Mouse (Mus musculus): ENCODE data around the gene Hira. TPM values are rescaled to one million over a fixed set of nuclear protein-coding genes. Genes with fewer than 3 reads are reported as not detected.

The Hira gene
- polyA plus RNA-seq, 1 experiment, result 43.8 TPM

- peaks cover 66% of the 10 kb centered on the region for H3K79me2 ChIP-seq (ENCODE audit: control insufficient read depth, insufficient read depth)
- H3ac ChIP-seq (ENCODE audit: control insufficient read depth, insufficient read length, low read depth), result peak overlapping the region; percentile 88
- no peaks in the 10 kb centered on the region for H3K27me3 ChIP-seq (ENCODE audit: control insufficient read depth, insufficient read depth, insufficient read length)
- peaks cover 41% of the 10 kb centered on the region for H3K79me3 ChIP-seq (ENCODE audit: low read depth)
- H3K36me3 ChIP-seq (ENCODE audit: control insufficient read depth, insufficient read depth), result peaks cover 40% of the 10 kb centered on the region
- peak overlapping the region; percentile 82 for H3K4me3 ChIP-seq (ENCODE audit: insufficient read depth, poor library complexity, severe bottlenecking)
- no peak for TF ChIP-seq MYOG (IDR thresholded peaks at IDR 0.05; ENCODE audit: control insufficient read depth, extremely low read depth, insufficient read length)
- no peak for TF ChIP-seq CTCF (IDR thresholded peaks at IDR 0.05; ENCODE audit: control insufficient read depth, insufficient read depth, insufficient read length)
- no peak for TF ChIP-seq MAX (IDR thresholded peaks at IDR 0.05)
- TF ChIP-seq FOSL1 (IDR thresholded peaks at IDR 0.05; ENCODE audit: insufficient read depth, low read length, poor library complexity, severe bottlenecking), result no peak
- TF ChIP-seq CEBPB (IDR thresholded peaks at IDR 0.05; ENCODE audit: low read depth), result no peak
- no peak for TF ChIP-seq USF1 (IDR thresholded peaks at IDR 0.05; ENCODE audit: low read depth)
- no peak for TF ChIP-seq MYOD1 (IDR thresholded peaks at IDR 0.05; ENCODE audit: control insufficient read depth, insufficient read length, low read depth)
Observed at GRCm38 (mm10) chr16:18876091-18876441, 771 bp upstream of the Hira start.

GRCm38 (mm10) chr16:18877386-18878090 is 701 bp downstream of the Hira start:
- TF ChIP-seq CEBPB (IDR thresholded peaks at IDR 0.05; ENCODE audit: low read depth) (no peak), CTCF (IDR thresholded peaks at IDR 0.05; ENCODE audit: control insufficient read depth, insufficient read depth, insufficient read length) (peak; percentile 18), USF1 (IDR thresholded peaks at IDR 0.05; ENCODE audit: low read depth) (no peak), MAX (IDR thresholded peaks at IDR 0.05) (peak; percentile 26)
- Histone ChIP-seq H3K36me3 (ENCODE audit: control insufficient read depth, insufficient read depth) (peaks cover 27% of the 10 kb centered on the region), H3K79me2 (ENCODE audit: control insufficient read depth, insufficient read depth) (peaks cover 81% of the 10 kb centered on the region), H3K27me3 (ENCODE audit: control insufficient read depth, insufficient read depth, insufficient read length) (no peaks in the 10 kb centered on the region), H3K4me3 (ENCODE audit: insufficient read depth, poor library complexity, severe bottlenecking) (peak overlapping the region; percentile 82), H3ac (ENCODE audit: control insufficient read depth, insufficient read length, low read depth) (peak overlapping the region; percentile 80), H3K79me3 (ENCODE audit: low read depth) (peaks cover 56% of the 10 kb centered on the region)

GRCm38 (mm10) chr16:18878091-18878720 is 1.4 kb downstream of the Hira start:
- peaks cover 63% of the 10 kb centered on the region for H3K79me3 ChIP-seq (ENCODE audit: low read depth)
- TF ChIP-seq CTCF (IDR thresholded peaks at IDR 0.05; ENCODE audit: control insufficient read depth, insufficient read depth, insufficient read length) (no peak), MAX (IDR thresholded peaks at IDR 0.05) (no peak), USF1 (IDR thresholded peaks at IDR 0.05; ENCODE audit: low read depth) (no peak), MYOD1 (IDR thresholded peaks at IDR 0.05; ENCODE audit: control insufficient read depth, insufficient read length, low read depth) (no peak), FOSL1 (IDR thresholded peaks at IDR 0.05; ENCODE audit: insufficient read depth, low read length, poor library complexity, severe bottlenecking) (no peak), CEBPB (IDR thresholded peaks at IDR 0.05; ENCODE audit: low read depth) (no peak), MYOG (IDR thresholded peaks at IDR 0.05; ENCODE audit: control insufficient read depth, extremely low read depth, insufficient read length) (no peak)
- H3K79me2 ChIP-seq (ENCODE audit: control insufficient read depth, insufficient read depth), result peaks cover 87% of the 10 kb centered on the region
- H3ac ChIP-seq (ENCODE audit: control insufficient read depth, insufficient read length, low read depth), result peak overlapping the region; percentile 80
- H3K36me3 ChIP-seq (ENCODE audit: control insufficient read depth, insufficient read depth), result peaks cover 21% of the 10 kb centered on the region
- H3K4me3 ChIP-seq (ENCODE audit: insufficient read depth, poor library complexity, severe bottlenecking), result peak overlapping the region; percentile 82
- no peaks in the 10 kb centered on the region for H3K27me3 ChIP-seq (ENCODE audit: control insufficient read depth, insufficient read depth, insufficient read length)

GRCm38 (mm10) chr16:18884044-18884443 is 7.2 kb downstream of the Hira start:
- Histone ChIP-seq H3K79me2 (ENCODE audit: control insufficient read depth, insufficient read depth) (peaks cover 100% of the 10 kb centered on the region), H3K27me3 (ENCODE audit: control insufficient read depth, insufficient read depth, insufficient read length) (no peaks in the 10 kb centered on the region), H3K4me3 (ENCODE audit: insufficient read depth, poor library complexity, severe bottlenecking) (no peak overlapping the region), H3K79me3 (ENCODE audit: low read depth) (peaks cover 98% of the 10 kb centered on the region), H3ac (ENCODE audit: control insufficient read depth, insufficient read length, low read depth) (no peak overlapping the region), H3K36me3 (ENCODE audit: control insufficient read depth, insufficient read depth) (peaks cover 7% of the 10 kb centered on the region)
- TF ChIP-seq CTCF (IDR thresholded peaks at IDR 0.05; ENCODE audit: control insufficient read depth, insufficient read depth, insufficient read length) (no peak), FOSL1 (IDR thresholded peaks at IDR 0.05; ENCODE audit: insufficient read depth, low read length, poor library complexity, severe bottlenecking) (no peak), MYOG (IDR thresholded peaks at IDR 0.05; ENCODE audit: control insufficient read depth, extremely low read depth, insufficient read length) (no peak), MYOD1 (IDR thresholded peaks at IDR 0.05; ENCODE audit: control insufficient read depth, insufficient read length, low read depth) (no peak), CEBPB (IDR thresholded peaks at IDR 0.05; ENCODE audit: low read depth) (no peak), USF1 (IDR thresholded peaks at IDR 0.05; ENCODE audit: low read depth) (no peak)

DNA sequence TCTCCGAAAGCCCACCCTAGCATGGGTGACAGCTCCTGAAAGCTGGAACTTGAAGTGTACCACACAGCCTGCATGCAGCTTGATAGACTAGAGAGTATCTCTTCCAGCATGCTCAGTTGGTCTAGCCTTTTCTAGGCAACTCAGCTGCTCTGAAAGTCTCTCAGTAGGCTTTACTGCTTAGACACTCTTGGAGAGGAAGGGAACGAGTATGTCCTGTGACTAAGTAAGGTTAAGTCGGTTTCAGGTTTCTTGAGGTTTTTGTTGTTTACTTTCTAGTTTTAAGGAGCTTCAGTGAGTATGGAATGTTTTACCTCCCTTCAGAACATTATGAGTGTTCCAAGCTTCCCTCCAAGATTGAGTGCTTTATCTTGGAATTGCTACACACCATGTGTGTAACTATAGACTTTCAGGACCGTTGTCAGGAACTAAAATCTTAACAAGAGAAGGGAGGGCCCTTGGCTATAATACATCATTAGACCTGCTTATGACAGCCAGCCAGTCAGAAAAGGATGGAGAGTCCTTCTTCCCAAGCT is 17.1 kb downstream of the Hira start:
- no peak overlapping the region for H3K4me3 ChIP-seq (ENCODE audit: insufficient read depth, poor library complexity, severe bottlenecking)
- H3K36me3 ChIP-seq (ENCODE audit: control insufficient read depth, insufficient read depth), result peaks cover 38% of the 10 kb centered on the region
- no peak overlapping the region for H3ac ChIP-seq (ENCODE audit: control insufficient read depth, insufficient read length, low read depth)
- H3K79me3 ChIP-seq (ENCODE audit: low read depth), result peaks cover 53% of the 10 kb centered on the region
- H3K27me3 ChIP-seq (ENCODE audit: control insufficient read depth, insufficient read depth, insufficient read length), result no peaks in the 10 kb centered on the region
- H3K79me2 ChIP-seq (ENCODE audit: control insufficient read depth, insufficient read depth), result peaks cover 73% of the 10 kb centered on the region
- no peak for TF ChIP-seq MAX (IDR thresholded peaks at IDR 0.05)
- no peak for TF ChIP-seq MYOD1 (IDR thresholded peaks at IDR 0.05; ENCODE audit: control insufficient read depth, insufficient read length, low read depth)
- TF ChIP-seq FOSL1 (IDR thresholded peaks at IDR 0.05; ENCODE audit: insufficient read depth, low read length, poor library complexity, severe bottlenecking), result no peak
- no peak for TF ChIP-seq USF1 (IDR thresholded peaks at IDR 0.05; ENCODE audit: low read depth)
- TF ChIP-seq CTCF (IDR thresholded peaks at IDR 0.05; ENCODE audit: control insufficient read depth, insufficient read depth, insufficient read length), result no peak
